Mouse (Mus musculus): ENCODE results near the gene Cldn12.

Gene Cldn12

DNA sequence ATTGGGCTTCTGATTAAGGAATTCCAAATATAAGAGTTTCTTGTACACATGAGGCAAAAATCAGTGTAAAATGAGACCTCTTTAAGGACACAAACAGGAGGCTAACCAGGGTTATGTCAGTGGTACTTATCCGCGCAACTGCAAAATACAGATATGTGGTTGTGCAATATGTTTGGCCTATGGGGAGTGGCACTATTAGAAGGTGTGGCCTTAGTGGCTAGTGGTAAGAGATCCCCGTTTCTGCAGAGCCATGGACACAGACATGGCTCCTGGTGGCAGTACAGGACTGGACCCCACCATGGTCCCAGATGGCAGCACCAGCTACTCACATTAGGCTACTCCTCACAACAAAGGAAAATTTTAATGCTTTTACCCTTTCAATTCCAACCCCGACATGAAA lies 19.7 kb downstream of the Cldn12 start:
- no peak for DNase-seq (ENCODE audit: low read depth in 1 of 2, low spot score in 2 of 2)

DNA sequence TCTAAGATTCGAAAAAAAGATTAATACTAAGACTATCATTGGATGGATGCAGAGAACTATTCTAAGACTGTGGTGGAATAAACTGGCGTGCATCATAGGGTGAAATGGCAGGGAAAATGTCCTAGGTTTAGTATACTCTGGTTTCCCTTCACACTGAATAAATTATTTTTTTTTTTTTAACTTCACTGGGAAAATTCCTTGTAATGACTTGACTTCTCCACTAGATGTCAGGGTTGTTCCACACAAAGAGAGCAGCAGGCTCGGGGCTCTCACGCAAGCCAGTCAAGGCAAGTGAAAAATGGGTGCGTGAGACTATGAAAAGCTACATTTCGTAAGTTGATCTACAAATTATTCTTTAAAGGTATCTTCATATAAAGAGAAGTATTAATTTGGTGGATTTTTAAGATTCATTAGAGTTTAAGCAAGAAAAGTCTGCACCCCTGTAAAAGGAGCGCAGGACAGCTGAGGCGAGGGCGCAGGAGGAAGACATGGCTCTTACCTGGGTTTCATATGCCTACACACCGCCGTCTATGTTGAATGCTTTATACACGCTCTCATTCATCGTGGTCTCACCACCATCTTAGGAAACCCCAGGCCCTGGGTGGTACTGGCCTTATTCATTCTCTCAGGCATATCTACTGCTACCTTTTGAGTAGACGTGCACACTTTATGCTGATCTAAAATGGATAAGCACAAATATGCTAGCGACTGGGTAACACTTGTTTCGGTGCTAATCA lies 20.3 kb downstream of the Cldn12 start:
- DNase-seq (ENCODE audit: low read depth in 1 of 2, low spot score in 2 of 2) = no peak

DNA sequence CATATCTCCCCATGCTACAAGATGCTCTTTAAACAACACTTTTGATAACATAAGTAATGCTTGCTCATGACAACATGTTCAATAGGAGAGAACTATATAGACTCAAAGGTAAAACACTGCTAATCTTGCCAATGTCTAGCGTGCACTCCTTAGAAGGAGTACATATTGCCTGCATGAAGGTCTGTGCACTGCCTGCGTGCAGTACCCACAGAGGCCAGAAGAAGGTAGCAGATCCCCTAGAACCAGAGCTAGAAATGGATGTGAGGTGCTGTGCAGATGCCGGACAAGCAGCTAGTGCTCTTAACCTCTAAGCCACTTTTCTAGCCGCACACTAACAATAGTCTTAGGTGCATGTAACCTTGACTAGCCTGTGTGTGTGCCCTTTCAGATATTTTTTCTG lies 22.6 kb downstream of the Cldn12 start:
- no peak for DNase-seq (ENCODE audit: low read depth in 1 of 2, low spot score in 2 of 2)

DNA sequence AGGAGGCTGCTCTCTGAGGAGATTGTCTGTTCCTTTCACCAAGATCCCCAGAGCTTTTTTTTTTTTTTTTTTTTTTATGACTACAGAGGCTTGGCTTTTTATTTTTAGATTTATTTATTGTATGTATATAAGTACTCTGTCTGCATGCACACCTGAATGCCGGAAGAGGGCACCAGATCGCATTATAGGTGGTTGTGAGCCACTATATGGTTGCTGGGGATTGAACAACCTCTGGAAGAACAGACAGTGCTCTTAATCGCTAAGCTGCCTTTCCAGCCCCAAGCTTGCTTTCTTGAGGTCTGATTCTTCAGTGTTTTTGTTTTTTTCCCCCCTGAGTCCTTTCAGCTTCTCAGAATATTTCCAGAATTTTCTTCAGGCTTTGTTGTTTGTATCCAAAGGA lies 28.7 kb downstream of the Cldn12 start:
- DNase-seq (ENCODE audit: low read depth in 1 of 2, low spot score in 2 of 2) = no peak

DNA sequence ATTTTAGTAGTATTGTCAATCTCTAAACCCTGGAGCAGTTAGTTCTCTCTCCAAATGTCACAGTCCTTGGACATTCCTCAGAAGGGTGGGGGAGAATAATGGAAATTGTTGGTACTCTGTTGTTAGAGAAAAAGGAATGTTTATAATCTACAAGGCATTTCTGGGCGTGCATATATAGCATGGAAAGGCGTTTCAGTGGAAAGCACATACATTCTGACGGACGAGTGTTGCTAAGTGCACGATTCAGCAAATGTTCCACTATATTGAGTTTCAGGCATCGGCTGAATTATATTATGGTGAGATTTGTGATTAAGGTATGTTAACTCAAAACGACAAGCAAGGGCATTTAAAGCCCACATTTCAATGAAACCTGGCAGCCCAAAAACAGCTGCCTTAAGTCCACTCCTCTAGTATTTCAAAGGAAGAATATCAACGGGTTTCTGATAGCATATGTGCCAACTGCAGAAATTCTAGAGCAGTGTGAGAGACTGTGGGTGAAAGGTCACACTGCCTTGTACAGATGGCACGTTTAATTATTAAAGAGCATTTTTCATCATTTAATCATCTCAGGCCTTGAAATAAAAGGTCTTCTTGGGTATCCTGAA lies 31.4 kb downstream of the Cldn12 start:
- DNase-seq (ENCODE audit: low read depth in 1 of 2, low spot score in 2 of 2) = no peak

DNA sequence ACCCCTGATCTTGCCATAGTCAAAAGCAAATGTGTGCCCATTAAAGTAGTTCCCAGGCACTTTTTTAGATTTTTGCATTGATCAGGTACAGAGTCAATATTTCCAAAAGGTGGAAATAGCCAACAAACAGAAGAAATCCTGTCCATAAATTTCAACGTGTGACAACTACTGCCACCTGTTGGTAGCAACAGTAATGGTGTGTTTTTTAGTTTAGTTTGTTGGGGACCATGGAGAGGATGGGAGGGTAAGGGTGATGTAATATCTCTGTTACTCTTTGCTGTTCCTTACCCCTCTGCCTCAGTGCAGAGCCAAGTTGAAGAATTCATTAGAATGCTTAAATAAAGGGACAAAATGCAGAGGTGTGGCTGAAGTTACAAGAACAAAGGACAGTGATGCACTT lies 33.1 kb downstream of the Cldn12 start:
- no peak for DNase-seq (ENCODE audit: low read depth in 1 of 2, low spot score in 2 of 2)

DNA sequence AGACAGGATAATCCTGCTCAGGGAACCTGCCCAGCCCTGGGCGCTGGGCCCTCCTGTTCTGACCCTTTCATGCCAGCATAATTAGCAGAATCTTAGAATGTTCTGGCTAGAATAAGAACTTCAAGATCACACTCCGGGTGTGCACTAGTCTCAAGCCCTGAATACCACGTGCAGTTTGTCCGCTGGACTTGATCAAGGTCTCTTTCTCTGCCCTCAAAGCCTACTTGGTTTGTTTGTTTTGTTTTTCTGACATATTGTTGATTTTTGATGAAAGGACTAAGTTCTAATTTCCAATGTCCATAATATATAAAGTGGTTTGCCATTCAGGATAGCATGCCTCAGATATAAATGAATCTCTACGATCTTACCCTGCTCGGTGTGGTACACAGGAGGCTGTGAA lies 35.7 kb downstream of the Cldn12 start, which contains the start of gene 1700015F17Rik:
Gene 1700015F17Rik, minus strand, starts transcription at position 101 of the 400 bp plus-strand sequence.
- no peak for DNase-seq (ENCODE audit: low read depth in 1 of 2, low spot score in 2 of 2)

DNA sequence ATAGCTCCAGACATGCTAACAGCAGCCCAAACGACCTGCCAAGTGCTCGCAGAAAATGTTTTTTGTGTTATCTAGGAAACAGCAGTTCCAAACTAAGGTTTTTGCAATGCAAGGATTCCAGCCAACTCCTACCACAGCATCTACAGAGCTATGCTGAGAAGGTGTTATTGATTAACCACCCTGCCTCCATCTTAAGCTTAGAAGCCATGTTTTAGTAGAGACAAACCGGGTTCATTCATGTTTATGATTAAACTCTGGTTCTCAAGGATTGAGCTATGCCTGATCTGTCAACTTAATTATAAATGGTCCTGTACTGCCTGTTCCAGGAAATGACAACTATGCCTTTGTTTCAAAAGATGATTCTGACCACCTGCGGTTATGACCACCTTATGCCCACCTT lies 38.6 kb downstream of the Cldn12 start:
- DNase-seq (ENCODE audit: low read depth in 1 of 2, low spot score in 2 of 2) = no peak

DNA sequence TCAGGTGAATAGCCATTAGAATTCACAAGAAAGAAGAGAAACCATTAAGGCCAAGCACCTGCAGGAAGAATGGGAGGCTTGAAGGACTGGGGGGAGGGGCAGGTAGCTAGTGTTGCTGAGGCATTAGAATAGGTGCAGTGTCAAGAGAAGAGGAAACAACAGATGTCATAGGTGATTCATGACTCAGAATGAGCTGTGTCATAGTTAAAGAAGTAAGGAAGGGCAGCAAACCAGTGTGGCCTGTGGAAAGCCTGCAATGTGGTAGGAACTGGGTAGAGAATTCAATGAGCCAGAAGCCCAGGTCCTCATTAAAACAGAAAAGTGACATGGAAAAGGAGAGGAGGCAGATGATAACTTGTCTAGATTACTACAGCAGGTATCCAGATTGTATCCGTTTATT lies 49.5 kb downstream of the Cldn12 start:
- no peak for DNase-seq (ENCODE audit: low read depth in 1 of 2, low spot score in 2 of 2)
